Mouse (Mus musculus) E14TG2a.4 (cell line): ENCODE results near the gene Stat6.

Source experiments
- CTCF ChIP-seq: conservative IDR thresholded peaks from 2 replicates; pipeline ENCODE4 v1.5.1; 2014; ENCODE audit warnings: low read length
- NANOG ChIP-seq: IDR thresholded peaks from 2 replicates; pipeline ENCODE4 v1.6.1; 2014; ENCODE audit warnings: borderline replicate concordance, low read length, mixed read lengths
- POU5F1 ChIP-seq: IDR thresholded peaks from 2 replicates; pipeline ENCODE4 v1.6.1; 2014; ENCODE audit warnings: low read length, borderline replicate concordance

DNA sequence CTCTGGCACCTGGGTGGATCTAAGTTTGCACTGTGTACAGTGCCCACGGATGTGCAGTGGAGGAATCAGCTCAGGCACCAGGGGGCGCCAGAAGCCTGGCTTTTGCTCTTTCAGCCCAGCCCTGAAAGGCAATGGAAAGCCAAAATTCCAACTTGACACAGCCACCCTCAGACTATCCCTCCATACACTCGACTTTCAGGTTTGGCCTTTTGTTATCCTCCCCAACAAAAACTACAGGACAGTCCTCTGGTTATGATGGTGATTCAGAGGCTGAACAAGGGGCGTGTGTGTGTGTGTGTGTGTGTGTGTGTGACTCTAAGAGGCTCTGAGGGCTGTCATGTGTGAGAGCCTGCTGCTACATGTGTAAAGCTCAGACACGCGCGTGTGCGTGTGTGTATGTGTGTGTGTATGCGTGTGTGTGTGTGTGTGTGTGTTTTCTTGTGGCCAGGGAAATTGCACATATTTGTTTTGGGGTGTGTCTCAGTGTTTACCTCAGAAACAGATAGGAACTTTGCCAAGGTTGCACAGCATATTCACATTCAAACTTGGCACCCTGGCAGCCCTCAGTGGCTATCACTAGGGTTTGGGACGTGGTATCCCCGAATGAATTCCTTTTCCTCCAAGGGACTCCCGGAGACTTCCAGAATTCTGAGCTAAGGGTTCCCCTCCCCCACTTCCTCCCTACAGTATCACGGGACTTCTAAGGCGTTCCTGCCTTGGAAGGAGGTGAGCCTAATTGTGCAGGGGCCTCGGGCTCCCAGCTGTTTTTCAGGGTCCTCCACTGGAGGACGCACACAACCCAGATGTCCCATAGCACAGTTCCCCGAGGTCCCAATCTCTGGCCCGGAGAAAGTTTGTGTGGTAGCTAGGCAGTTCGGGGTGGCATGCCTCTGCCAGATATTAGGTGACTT is 670 bp upstream of the Stat6 start:
- TF ChIP-seq CTCF (peak; percentile 82), NANOG (no peak), POU5F1 (no peak)
